Mouse (Mus musculus) forebrain, embryonic 16.5 days (tissue): ENCODE measurements around the gene Jkamp. TPM values are rescaled to one million over a fixed set of nuclear protein-coding genes. Genes with fewer than 3 reads are reported as not detected.
A peak's percentile ranks its signal among the peaks of the same experiment; 100 is the strongest.

Source experiments
- ATAC-seq: fragments of 200-750 bp; cut with Nextera tagmentation; 2 replicates; pipeline ENCODE4 v1.8.0; 2017; ENCODE audit warnings: mild to moderate bottlenecking, moderate library complexity
- H3K27ac ChIP-seq: fragments of 300-500 bp; sonication (generic); 2 replicates; pipeline ENCODE4 v1.5.1; 2014; ENCODE audit warnings: low read length, control low read depth
- H3K27me3 ChIP-seq: fragments of 300-500 bp; sonication (generic); replicated peaks from 2 replicates; pipeline ENCODE4 v1.6.1; 2014; ENCODE audit warnings: low read length; ENCODE audit not compliant: control insufficient read depth, insufficient read depth
- H3K36me3 ChIP-seq: fragments of 300-500 bp; sonication (generic); 2 replicates; pipeline ENCODE4 v1.6.1; 2014; ENCODE audit not compliant: control insufficient read depth, insufficient read depth
- H3K4me1 ChIP-seq: fragments of 300-500 bp; sonication (generic); replicated peaks from 2 replicates; pipeline ENCODE4 v1.6.1; 2014; ENCODE audit warnings: low read length; ENCODE audit not compliant: control insufficient read depth, insufficient read depth
- H3K4me2 ChIP-seq: fragments of 300-500 bp; sonication (generic); 2 replicates; pipeline ENCODE4 v1.6.1; 2014; ENCODE audit warnings: mild to moderate bottlenecking, low read length, control low read depth
- H3K4me3 ChIP-seq: fragments of 300-500 bp; sonication (generic); replicated peaks from 2 replicates; pipeline ENCODE4 v1.5.1; 2014; ENCODE audit warnings: mild to moderate bottlenecking, low read length, control low read depth
- H3K9ac ChIP-seq: fragments of 300-500 bp; sonication (generic); replicated peaks from 2 replicates; pipeline ENCODE4 v1.6.1; 2014; ENCODE audit warnings: low read depth, low read length, control low read depth
- H3K9me3 ChIP-seq: fragments of 300-500 bp; sonication (generic); 2 replicates; pipeline ENCODE4 v1.6.1; 2016; ENCODE audit warnings: low read length; ENCODE audit not compliant: control insufficient read depth
- WGBS: fragments of 180-500 bp; shearing (Covaris S2); extraction: QIAGEN DNeasy Blood & Tissue Kit; methylation state at CpG from one replicate; pipeline ENCODE4 v1.1.7; 2014; 5-methylcytosine and 5-hydroxymethylcytosine counted together
- polyA plus RNA-seq: library from polyadenylated mRNA; unstranded; fragments of >200 nt; fragmentation: Nextera tagmentation; extraction: Ambion mirVana; gene quantifications from 2 replicates; pipeline ENCODE4 v1.2.1, GENCODE M21; 2015

Gene Jkamp
- polyA plus RNA-seq, 1 experiment from 2014 or later, result 128 TPM

GRCm38 (mm10) chr12:72083265-72083664, 2.1 kb upstream of the Jkamp start:
- H3K4me1 ChIP-seq, result peaks cover 23% of the 10 kb centered on the region
- no peak for ATAC-seq
- no peak overlapping the region for H3K27ac ChIP-seq
- H3K4me3 ChIP-seq, result no peak overlapping the region
- no peaks in the 10 kb centered on the region for H3K9me3 ChIP-seq
- no peaks in the 10 kb centered on the region for H3K27me3 ChIP-seq
- no peak overlapping the region for H3K4me2 ChIP-seq
- 84% methylated on average over 9 of the region's 9 CpGs for WGBS
- H3K36me3 ChIP-seq, result no peaks in the 10 kb centered on the region
- H3K9ac ChIP-seq, result no peak overlapping the region

- H3K9me3 ChIP-seq, result no peaks in the 10 kb centered on the region
- 4% methylated on average over 46 of the region's 46 CpGs for WGBS
- H3K9ac ChIP-seq, result peak overlapping the region; percentile 62
- peaks cover 27% of the 10 kb centered on the region for H3K4me1 ChIP-seq
- no peaks in the 10 kb centered on the region for H3K36me3 ChIP-seq
- peak overlapping the region; percentile 75 for H3K27ac ChIP-seq
- H3K4me3 ChIP-seq, result peak overlapping the region; percentile 60
- peak overlapping the region; percentile 84 for H3K4me2 ChIP-seq
- H3K27me3 ChIP-seq, result no peaks in the 10 kb centered on the region
- ATAC-seq, result peak; percentile 3
Observed at GRCm38 (mm10) chr12:72084261-72085023, 947 bp upstream of the Jkamp start.

GRCm38 (mm10) chr12:72085024-72085328, 413 bp upstream of the Jkamp start:
- H3K4me2 ChIP-seq, result peak overlapping the region; percentile 84
- no peak for ATAC-seq
- H3K27me3 ChIP-seq, result no peaks in the 10 kb centered on the region
- H3K4me3 ChIP-seq, result peak overlapping the region; percentile 60
- H3K36me3 ChIP-seq, result no peaks in the 10 kb centered on the region
- peaks cover 27% of the 10 kb centered on the region for H3K4me1 ChIP-seq
- peak overlapping the region; percentile 62 for H3K9ac ChIP-seq
- WGBS, result under 1% methylated on average over 31 of the region's 31 CpGs
- no peaks in the 10 kb centered on the region for H3K9me3 ChIP-seq
- peak overlapping the region; percentile 75 for H3K27ac ChIP-seq

- under 1% methylated on average over 18 of the region's 18 CpGs for WGBS
- H3K4me2 ChIP-seq, result peak overlapping the region; percentile 84
- peaks cover 27% of the 10 kb centered on the region for H3K4me1 ChIP-seq
- H3K9me3 ChIP-seq, result no peaks in the 10 kb centered on the region
- peak overlapping the region; percentile 60 for H3K4me3 ChIP-seq
- no peak; the same call in 1 of the 2 replicates for ATAC-seq
- H3K27ac ChIP-seq, result peak overlapping the region; percentile 92
- no peaks in the 10 kb centered on the region for H3K27me3 ChIP-seq
- H3K36me3 ChIP-seq, result no peaks in the 10 kb centered on the region
- H3K9ac ChIP-seq, result peak overlapping the region; percentile 77
Observed at GRCm38 (mm10) chr12:72086166-72086825, 907 bp downstream of the Jkamp start.

- H3K4me1 ChIP-seq, result peaks cover 19% of the 10 kb centered on the region
- ATAC-seq, result no peak
- WGBS, result 94% methylated on average over 4 of the region's 4 CpGs
- no peak overlapping the region for H3K9ac ChIP-seq
- H3K4me2 ChIP-seq, result no peak overlapping the region
- H3K36me3 ChIP-seq, result peaks cover 16% of the 10 kb centered on the region
- H3K9me3 ChIP-seq, result no peaks in the 10 kb centered on the region
- no peaks in the 10 kb centered on the region for H3K27me3 ChIP-seq
- H3K4me3 ChIP-seq, result no peak overlapping the region
- no peak overlapping the region for H3K27ac ChIP-seq
Observed at GRCm38 (mm10) chr12:72089802-72090201, 4.4 kb downstream of the Jkamp start.

GRCm38 (mm10) chr12:72096966-72097365, 11.6 kb downstream of the Jkamp start:
- WGBS, result 96% methylated on average over 8 of the region's 8 CpGs
- H3K4me3 ChIP-seq, result no peak overlapping the region
- no peak for ATAC-seq

GRCm38 (mm10) chr12:72102776-72103175, 17.4 kb downstream of the Jkamp start:
- Histone ChIP-seq H3K27me3 (no peaks in the 10 kb centered on the region), H3K4me3 (no peak overlapping the region), H3K4me1 (peaks cover 3% of the 10 kb centered on the region; the same call in 1 of the 2 replicates), H3K27ac (no peak overlapping the region), H3K36me3 (peaks cover 16% of the 10 kb centered on the region; the same call in 1 of the 2 replicates), H3K9me3 (no peaks in the 10 kb centered on the region), H3K4me2 (no peak overlapping the region), H3K9ac (no peak overlapping the region)
- ATAC-seq, result no peak
- 89% methylated on average over 6 of the region's 6 CpGs for WGBS

More at GRCm38 (mm10) chr12:72096966-72097365, 11.6 kb downstream of the Jkamp start:
- H3K4me2 ChIP-seq, result no peak overlapping the region
- H3K9me3 ChIP-seq, result no peaks in the 10 kb centered on the region
- no peak overlapping the region for H3K27ac ChIP-seq
- H3K9ac ChIP-seq, result no peak overlapping the region
- no peaks in the 10 kb centered on the region for H3K4me1 ChIP-seq
- H3K36me3 ChIP-seq, result peaks cover 49% of the 10 kb centered on the region
- H3K27me3 ChIP-seq, result no peaks in the 10 kb centered on the region

GRCm38 (mm10) chr12:72104027-72104426, 18.6 kb downstream of the Jkamp start:
- 0 out of 2 replicates have a peak, but pooled peaks have one; percentile 23 for ATAC-seq

GRCm38 (mm10) chr12:72104525-72105281, 19.3 kb downstream of the Jkamp start:
- Histone ChIP-seq H3K9ac (no peak overlapping the region), H3K9me3 (no peaks in the 10 kb centered on the region), H3K4me2 (no peak overlapping the region), H3K27ac (no peak overlapping the region), H3K4me3 (no peak overlapping the region), H3K4me1 (peaks cover 3% of the 10 kb centered on the region; the same call in 1 of the 2 replicates), H3K36me3 (peaks cover 12% of the 10 kb centered on the region; the same call in 1 of the 2 replicates), H3K27me3 (no peaks in the 10 kb centered on the region)
- 30% methylated on average over 14 of the region's 14 CpGs for WGBS
- peak; percentile 63 for ATAC-seq

More at GRCm38 (mm10) chr12:72104027-72104426, 18.6 kb downstream of the Jkamp start:
- no peak overlapping the region for H3K4me3 ChIP-seq
- H3K27ac ChIP-seq, result no peak overlapping the region
- H3K4me2 ChIP-seq, result no peak overlapping the region
- no peaks in the 10 kb centered on the region for H3K9me3 ChIP-seq
- H3K9ac ChIP-seq, result no peak overlapping the region
- H3K36me3 ChIP-seq, result peaks cover 12% of the 10 kb centered on the region; the same call in 1 of the 2 replicates
- H3K4me1 ChIP-seq, result peaks cover 3% of the 10 kb centered on the region; the same call in 1 of the 2 replicates
- no peaks in the 10 kb centered on the region for H3K27me3 ChIP-seq
- 81% methylated on average over 5 of the region's 5 CpGs for WGBS
